Mouse (Mus musculus) lung, postnatal 4 days (tissue): ENCODE data around the gene Sae1.

Source experiments
- DNase-seq, 2 experiments: peaks; one replicate each; pipeline ENCODE4 v3.0.0; 2021

Sae1 gene

DNA sequence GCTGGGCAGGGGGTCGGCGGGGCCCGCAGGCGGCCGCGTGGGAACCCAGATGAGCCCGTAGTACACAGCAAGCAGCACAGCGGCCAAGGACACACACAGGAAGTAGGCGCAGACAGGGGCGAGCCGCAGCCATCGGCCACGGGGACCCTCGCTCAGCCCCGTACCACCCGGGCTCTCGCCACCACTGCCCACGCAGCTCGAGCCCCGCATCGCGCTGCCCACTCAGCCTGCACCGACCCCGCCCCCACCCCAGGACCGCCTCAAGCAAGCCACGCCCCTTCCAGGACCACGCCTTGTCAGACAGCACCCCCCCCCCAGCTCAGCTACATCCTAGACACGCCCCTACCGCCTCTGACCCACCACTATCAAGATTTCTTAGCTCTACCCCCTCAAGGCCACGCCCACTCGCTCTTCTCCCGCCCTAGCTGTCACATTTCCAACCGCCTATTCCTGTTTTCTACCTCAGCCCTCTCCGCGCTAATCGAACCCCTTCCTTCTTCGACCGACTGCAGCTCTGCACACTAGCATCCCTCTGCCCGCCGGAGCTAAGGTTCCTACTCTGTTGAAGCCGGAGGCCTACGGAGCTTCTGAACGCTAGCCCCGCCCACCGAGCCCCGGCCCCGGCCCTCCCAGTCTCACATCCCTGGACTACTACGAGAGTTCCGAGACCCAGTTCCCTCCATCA lies 114.4 kb downstream of the Sae1 start, which contains the start of gene Inafm1:
TSS of gene Inafm1 (minus strand) at position 537 of the 685 bp plus-strand sequence.
- DNase-seq = peak; percentile 89 to 90

DNA sequence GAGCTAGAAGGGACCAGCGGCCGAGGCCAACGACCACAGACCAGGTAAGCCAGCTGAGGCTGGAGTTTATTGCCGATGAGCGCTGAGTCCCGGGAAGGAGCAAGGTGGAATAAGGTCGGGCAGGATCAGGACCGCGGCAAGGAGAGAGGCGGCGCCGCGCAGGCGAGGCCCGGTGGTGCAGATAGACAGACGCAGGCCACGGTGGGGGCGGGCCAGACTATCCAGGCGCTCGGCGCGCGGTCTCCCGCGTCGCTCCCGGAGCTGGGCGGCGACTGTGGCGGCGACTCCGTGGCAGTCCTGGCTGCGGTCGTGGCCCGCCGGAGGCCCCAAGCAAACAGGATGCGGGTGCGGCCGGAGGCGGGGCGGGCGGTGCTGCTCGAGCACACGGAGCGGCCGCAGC lies 114.9 kb downstream of the Sae1 start:
- peak; percentile 77 to 84 for DNase-seq

DNA sequence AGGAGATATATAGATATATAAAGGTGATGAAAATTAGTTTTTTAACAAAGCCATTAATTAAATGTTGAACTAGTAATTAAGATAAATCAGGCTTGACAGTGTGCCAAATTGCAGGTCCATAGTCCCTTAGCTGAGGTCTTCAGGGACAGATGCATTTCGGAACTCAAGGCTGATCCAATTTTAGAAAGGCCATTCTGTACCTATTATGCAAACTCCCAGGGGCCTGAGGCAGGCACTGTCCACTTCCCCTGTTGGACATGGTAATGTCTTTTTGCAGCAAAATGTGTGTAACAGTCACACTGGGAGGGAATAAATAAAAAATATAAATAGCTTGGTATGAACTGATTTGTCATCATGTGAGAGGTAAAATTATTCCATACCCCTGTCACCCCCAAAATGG lies 116.5 kb downstream of the Sae1 start:
- no peak for DNase-seq
